Mouse (Mus musculus): Measurements from ENCODE around the gene Ttc25.

GRCm38 (mm10) chr11:100550101-100550500 lies 4.7 kb downstream of the Ttc25 start:
- TF ChIP-seq TCF3 (IDR thresholded peaks at IDR 0.05; ENCODE audit: insufficient read length, low read depth) (no peak), MAX (IDR thresholded peaks at IDR 0.05; ENCODE audit: low read depth) (no peak), POLR2A (IDR thresholded peaks at IDR 0.05; ENCODE audit: insufficient read length, low read depth) (no peak), CEBPB (IDR thresholded peaks at IDR 0.05; ENCODE audit: insufficient read depth, poor library complexity, severe bottlenecking) (no peak), POLR2AphosphoS2 (IDR thresholded peaks at IDR 0.05; ENCODE audit: insufficient read length, low read depth) (no peak), E2F4 (IDR thresholded peaks at IDR 0.05; ENCODE audit: insufficient read depth) (no peak), USF1 (IDR thresholded peaks at IDR 0.05; ENCODE audit: low read depth) (no peak), MYOG (IDR thresholded peaks at IDR 0.05; ENCODE audit: control insufficient read depth in 1 of 3, insufficient read depth in 1 of 3, insufficient read length in 2 of 3, low read depth in 2 of 3) (no peak)
